Comparison of ENCODE assay signal across 9 mouse cellular contexts in genomic region chr16:44331154-44331553, GRCm38 (mm10). TPM values are rescaled to one million over a fixed set of nuclear protein-coding genes. Genes with fewer than 3 reads are reported as not detected.
DNase-seq lines count a peak whose midpoint lies in the region; ATAC-seq lines count a peak whose summit lies in the region.
"Had no signal": no experiment of that assay in that cellular context is flagged by ENCODE, and none has a peak within 500 bp of the region (broad histone marks: within the 10 kb centered on the region; RNA-seq: fewer than 3 reads in every experiment).

No protein-coding gene starts in this region.

- no peak overlapping the region for H3K4me2 ChIP-seq in hindbrain, embryonic 12.5 days (replicated peaks)
- H3K4me2 ChIP-seq in embryonic facial prominence, embryonic 14.5 days (ENCODE audit: low read depth, low read length) = 0 out of 2 replicates have a peak overlapping the region, but pooled peaks have one; percentile 100
- H3K4me2 ChIP-seq in midbrain, embryonic 13.5 days (replicated peaks) = 0 out of 2 replicates have a peak overlapping the region, but pooled peaks have one; percentile 98

- H3K9ac ChIP-seq in hindbrain, embryonic 12.5 days = no peak overlapping the region
- no peak overlapping the region for H3K9ac ChIP-seq in embryonic facial prominence, embryonic 14.5 days (ENCODE audit: low read depth, low read length)
- no peak overlapping the region for H3K9ac ChIP-seq in midbrain, embryonic 13.5 days (replicated peaks)

- peaks cover 17% of the 10 kb centered on the region for H3K4me1 ChIP-seq in hindbrain, embryonic 10.5 days (replicated peaks)
- peaks cover 11% of the 10 kb centered on the region; the same call in 1 of the 2 replicates for H3K4me1 ChIP-seq in hindbrain, embryonic 12.5 days
- peaks cover 11% of the 10 kb centered on the region; the same call in 1 of the 2 replicates for H3K4me1 ChIP-seq in embryonic facial prominence, embryonic 14.5 days (ENCODE audit: control insufficient read depth, insufficient read depth, low read length)
- H3K4me1 ChIP-seq in midbrain, embryonic 13.5 days (replicated peaks) = peaks cover 20% of the 10 kb centered on the region

- peaks cover 5% of the 10 kb centered on the region; the same call in 1 of the 2 replicates for H3K9me3 ChIP-seq in hindbrain, embryonic 10.5 days
- H3K9me3 ChIP-seq in hindbrain, embryonic 12.5 days (replicated peaks) = no peaks in the 10 kb centered on the region
- H3K9me3 ChIP-seq in embryonic facial prominence, embryonic 14.5 days (ENCODE audit: control insufficient read depth, low read length) = no peaks in the 10 kb centered on the region
- H3K9me3 ChIP-seq in midbrain, embryonic 13.5 days = no peaks in the 10 kb centered on the region

- no peaks in the 10 kb centered on the region for H3K36me3 ChIP-seq in hindbrain, embryonic 10.5 days
- no peaks in the 10 kb centered on the region for H3K36me3 ChIP-seq in hindbrain, embryonic 12.5 days
- no peaks in the 10 kb centered on the region for H3K36me3 ChIP-seq in embryonic facial prominence, embryonic 14.5 days (ENCODE audit: control insufficient read depth, insufficient read depth, low read length)
- H3K36me3 ChIP-seq in midbrain, embryonic 13.5 days = no peaks in the 10 kb centered on the region

- peak; percentile 20 for DNase-seq in hindbrain, embryonic 10.5 days (ENCODE audit: low spot score)
- DNase-seq in cerebellum, adult 11 months = peak; percentile 37
- no peak for DNase-seq in embryonic facial prominence, embryonic 14.5 days (ENCODE audit: low spot score)
- DNase-seq in urinary bladder, adult 2 months (ENCODE audit: low spot score) = no peak
- DNase-seq in T-cell, adult 2 months (ENCODE audit: low spot score) = no peak

- ATAC-seq in hindbrain, embryonic 12.5 days (ENCODE audit: low FRiP score) = no peak
- no peak for ATAC-seq in embryonic facial prominence, embryonic 14.5 days (ENCODE audit: low read depth)
- peak; percentile 40; the same call in 1 of the 2 replicates for ATAC-seq in midbrain, embryonic 13.5 days
- no peak for ATAC-seq in megakaryocyte-erythroid progenitor cell, adult 5-6 weeks (replicated peaks; ENCODE audit: low FRiP score, low TSS enrichment, poor library complexity, severe bottlenecking)

- H3K27me3 ChIP-seq in hindbrain, embryonic 10.5 days (ENCODE audit: insufficient read depth, poor library complexity, severe bottlenecking) = peaks cover 49% of the 10 kb centered on the region
- H3K27me3 ChIP-seq in hindbrain, embryonic 12.5 days = peaks cover 35% of the 10 kb centered on the region
- H3K27me3 ChIP-seq in embryonic facial prominence, embryonic 14.5 days (replicated peaks; ENCODE audit: control insufficient read depth, insufficient read depth, low read length) = peaks cover 28% of the 10 kb centered on the region
- peaks cover 44% of the 10 kb centered on the region for H3K27me3 ChIP-seq in midbrain, embryonic 13.5 days

- no peak overlapping the region for H3K4me3 ChIP-seq in hindbrain, embryonic 10.5 days
- H3K4me3 ChIP-seq in hindbrain, embryonic 12.5 days = no peak overlapping the region
- H3K4me3 ChIP-seq in embryonic facial prominence, embryonic 14.5 days (ENCODE audit: low read depth, low read length) = no peak overlapping the region
- H3K4me3 ChIP-seq in midbrain, embryonic 13.5 days (replicated peaks) = no peak overlapping the region; the same call in 1 of the 2 replicates

- no peak overlapping the region for H3K27ac ChIP-seq in hindbrain, embryonic 10.5 days
- no peak overlapping the region for H3K27ac ChIP-seq in hindbrain, embryonic 12.5 days
- H3K27ac ChIP-seq in embryonic facial prominence, embryonic 14.5 days (replicated peaks; ENCODE audit: low read depth, low read length) = no peak overlapping the region
- H3K27ac ChIP-seq in midbrain, embryonic 13.5 days = no peak overlapping the region
- H3K27ac ChIP-seq: kidney, postnatal 0 days had no signal

- WGBS in hindbrain, embryonic 10.5 days = 16% methylated on average over 9 of the region's 9 CpGs
- WGBS in hindbrain, embryonic 12.5 days = 16% methylated on average over 9 of the region's 9 CpGs
- 27% methylated on average over 9 of the region's 9 CpGs for WGBS in embryonic facial prominence, embryonic 14.5 days
- WGBS in midbrain, embryonic 13.5 days = 11% methylated on average over 9 of the region's 9 CpGs

RNA-seq across cellular contexts. Expression of gene Sidt1, which starts 1.8 kb away (rescaled TPM):
- polyA plus RNA-seq in hindbrain, embryonic 10.5 days (2016; fragmentation: Nextera tagmentation; extraction: Ambion mirVana) = 0.05 and 0.09 TPM in 2 replicates
- polyA plus RNA-seq in hindbrain, embryonic 12.5 days (2016; fragmentation: Nextera tagmentation; extraction: Ambion mirVana) = 0.42 and 0.71 TPM in 2 replicates
- polyA plus RNA-seq in embryonic facial prominence, embryonic 14.5 days (2014; fragmentation: Nextera tagmentation; extraction: Ambion mirVana) = 2.0 and 2.1 TPM in 2 replicates
- polyA plus RNA-seq in midbrain, embryonic 13.5 days (2015; fragmentation: Nextera tagmentation; extraction: Ambion mirVana) = 3.3 and 3.5 TPM in 2 replicates
- polyA plus RNA-seq in urinary bladder, adult 2 months (2012; rRNA removed) = 35.5 and 39.2 TPM in 2 replicates
- 1.7 and 2.0 TPM in 2 replicates for total RNA-seq in megakaryocyte-erythroid progenitor cell, adult 5-6 weeks (2014; fragmentation: Nextera tagmentation)
- total RNA-seq in megakaryocyte-erythroid progenitor cell, adult 5-6 weeks (2017) = not detected in 2 replicates

RNA-seq across cellular contexts. Expression of gene Spice1, which starts 15.8 kb away (rescaled TPM):
- polyA plus RNA-seq in hindbrain, embryonic 10.5 days (2016; fragmentation: Nextera tagmentation; extraction: Ambion mirVana) = 21.7 and 28.1 TPM in 2 replicates
- 25.5 and 27.0 TPM in 2 replicates for polyA plus RNA-seq in hindbrain, embryonic 12.5 days (2016; fragmentation: Nextera tagmentation; extraction: Ambion mirVana)
- polyA plus RNA-seq in embryonic facial prominence, embryonic 14.5 days (2014; fragmentation: Nextera tagmentation; extraction: Ambion mirVana) = 28.8 and 29.2 TPM in 2 replicates
- polyA plus RNA-seq in midbrain, embryonic 13.5 days (2015; fragmentation: Nextera tagmentation; extraction: Ambion mirVana) = 14.9 and 15.5 TPM in 2 replicates
- 27.1 and 41.0 TPM in 2 replicates for polyA plus RNA-seq in urinary bladder, adult 2 months (2012; rRNA removed)
- total RNA-seq in megakaryocyte-erythroid progenitor cell, adult 5-6 weeks (2014; fragmentation: Nextera tagmentation) = 20.4 and 27.5 TPM in 2 replicates
- total RNA-seq in megakaryocyte-erythroid progenitor cell, adult 5-6 weeks (2017) = 26.9 and 27.0 TPM in 2 replicates

Comparison
In these comparisons a context has a peak if more than half of its experiments do, and no peak if none do; other contexts are left out.
1. DNase-seq: peak in hindbrain, embryonic 10.5 days (single experiment) and cerebellum, adult 11 months (single experiment); none in embryonic facial prominence, embryonic 14.5 days (single experiment), urinary bladder, adult 2 months (single experiment) and T-cell, adult 2 months (single experiment).